Comparison of ENCODE assay signal across 17 mouse cellular contexts in genomic region chr1:172355336-172355735, GRCm38 (mm10). TPM values are rescaled to one million over a fixed set of nuclear protein-coding genes. Genes with fewer than 3 reads are reported as not detected.
DNase-seq lines count a peak whose midpoint lies in the region; ATAC-seq and TF ChIP-seq lines count a peak whose summit lies in the region.
"Had no signal": no experiment of that assay in that cellular context is flagged by ENCODE, and none has a peak within 500 bp of the region (broad histone marks: within the 10 kb centered on the region; RNA-seq: fewer than 3 reads in every experiment).

No protein-coding gene starts in this region.

- H3K27me3 ChIP-seq in kidney, postnatal 0 days (ENCODE audit: insufficient read depth, low read length), result no peaks in the 10 kb centered on the region
- H3K27me3 ChIP-seq in forebrain, embryonic 16.5 days (replicated peaks; ENCODE audit: control insufficient read depth, insufficient read depth, low read length), result no peaks in the 10 kb centered on the region
- peaks cover 97% of the 10 kb centered on the region for H3K27me3 ChIP-seq in midbrain, embryonic 10.5 days (ENCODE audit: low read depth, poor library complexity, severe bottlenecking)
- H3K27me3 ChIP-seq in neural tube, embryonic 15.5 days (replicated peaks), result no peaks in the 10 kb centered on the region

- H3K4me2 ChIP-seq in kidney, postnatal 0 days (ENCODE audit: low read length), result no peak overlapping the region
- no peak overlapping the region for H3K4me2 ChIP-seq in forebrain, embryonic 16.5 days (ENCODE audit: low read length)
- no peak overlapping the region for H3K4me2 ChIP-seq in neural tube, embryonic 15.5 days
- H3K4me2 ChIP-seq: lung, embryonic 15.5 days had no signal

- H3K36me3 ChIP-seq in kidney, postnatal 0 days (ENCODE audit: insufficient read depth, low read length), result no peaks in the 10 kb centered on the region
- no peaks in the 10 kb centered on the region for H3K36me3 ChIP-seq in forebrain, embryonic 16.5 days (ENCODE audit: control insufficient read depth, insufficient read depth)
- H3K36me3 ChIP-seq in midbrain, embryonic 10.5 days, result no peaks in the 10 kb centered on the region
- H3K36me3 ChIP-seq in neural tube, embryonic 15.5 days, result no peaks in the 10 kb centered on the region
- H3K36me3 ChIP-seq: heart, embryonic 10.5 days; lung, embryonic 15.5 days had no signal

- H3K4me1 ChIP-seq in kidney, postnatal 0 days (replicated peaks; ENCODE audit: insufficient read depth, low read length), result no peaks in the 10 kb centered on the region
- peaks cover 15% of the 10 kb centered on the region for H3K4me1 ChIP-seq in forebrain, embryonic 16.5 days (replicated peaks; ENCODE audit: control insufficient read depth, insufficient read depth, low read length)
- H3K4me1 ChIP-seq in midbrain, embryonic 10.5 days, result peaks cover 86% of the 10 kb centered on the region
- H3K4me1 ChIP-seq in neural tube, embryonic 15.5 days, result peaks cover 33% of the 10 kb centered on the region

- no peak for DNase-seq in kidney, postnatal 0 days (ENCODE audit: low spot score)
- no peak for DNase-seq in kidney, postnatal 25 days
- no peak for DNase-seq in midbrain, embryonic 10.5 days (ENCODE audit: low spot score)
- no peak for DNase-seq in adrenal gland, adult 2 months
- DNase-seq: adrenal gland, postnatal 10 days; cerebellum, postnatal 10 days; kidney, postnatal 14 days; liver had no signal

- H3K27ac ChIP-seq in kidney, postnatal 0 days, result peak overlapping the region; percentile 54; the same call in 1 of the 2 replicates
- H3K27ac ChIP-seq in forebrain, embryonic 16.5 days (ENCODE audit: low read length), result peak overlapping the region; percentile 22; the same call in 1 of the 2 replicates
- H3K27ac ChIP-seq in midbrain, embryonic 10.5 days (replicated peaks), result peak overlapping the region; percentile 98
- 0 out of 2 replicates have a peak overlapping the region, but pooled peaks have one; percentile 28 for H3K27ac ChIP-seq in neural tube, embryonic 15.5 days (replicated peaks)
- H3K27ac ChIP-seq: heart, embryonic 10.5 days; lung, embryonic 15.5 days had no signal

- no peaks in the 10 kb centered on the region for H3K9me3 ChIP-seq in kidney, postnatal 0 days (replicated peaks; ENCODE audit: low read length)
- no peaks in the 10 kb centered on the region for H3K9me3 ChIP-seq in forebrain, embryonic 16.5 days (ENCODE audit: control insufficient read depth, low read length)
- no peaks in the 10 kb centered on the region for H3K9me3 ChIP-seq in midbrain, embryonic 10.5 days (replicated peaks)
- H3K9me3 ChIP-seq in neural tube, embryonic 15.5 days (replicated peaks), result no peaks in the 10 kb centered on the region
- H3K9me3 ChIP-seq: heart, embryonic 10.5 days; lung, embryonic 15.5 days had no signal

- ATAC-seq in kidney, postnatal 0 days (replicated peaks; ENCODE audit: low FRiP score, low read depth), result no peak
- peak; percentile 30; the same call in 1 of the 2 replicates for ATAC-seq in forebrain, embryonic 16.5 days
- ATAC-seq in neural tube, embryonic 15.5 days (ENCODE audit: low FRiP score), result no peak
- no peak for ATAC-seq in activated CD4-positive, CD25-positive, alpha-beta regulatory T cell, adult 4 months
- ATAC-seq in inflammation-experienced regulatory T-cells, adult 6 months, result no peak

- WGBS in kidney, postnatal 0 days, result 48% methylated on average over 3 of the region's 3 CpGs
- 16% methylated on average over 3 of the region's 3 CpGs for WGBS in forebrain, embryonic 16.5 days
- WGBS in midbrain, embryonic 10.5 days, result 16% methylated on average over 3 of the region's 3 CpGs
- 43% methylated on average over 3 of the region's 3 CpGs for WGBS in neural tube, embryonic 15.5 days

- H3K9ac ChIP-seq in kidney, postnatal 0 days (ENCODE audit: low read depth, low read length), result no peak overlapping the region
- H3K9ac ChIP-seq in forebrain, embryonic 16.5 days (replicated peaks; ENCODE audit: low read depth, low read length), result no peak overlapping the region
- H3K9ac ChIP-seq in neural tube, embryonic 15.5 days (replicated peaks), result no peak overlapping the region
- H3K9ac ChIP-seq: lung, embryonic 15.5 days had no signal

- no peak overlapping the region for H3K4me3 ChIP-seq in kidney, postnatal 0 days (replicated peaks; ENCODE audit: low read depth, low read length)
- no peak overlapping the region for H3K4me3 ChIP-seq in forebrain, embryonic 16.5 days (replicated peaks; ENCODE audit: low read length)
- H3K4me3 ChIP-seq in midbrain, embryonic 10.5 days, result no peak overlapping the region
- H3K4me3 ChIP-seq in neural tube, embryonic 15.5 days (replicated peaks), result no peak overlapping the region
- H3K4me3 ChIP-seq: heart, embryonic 10.5 days; lung, embryonic 15.5 days had no signal

- no peak for TF ChIP-seq CTCF in kidney, postnatal 0 days (IDR thresholded peaks at IDR 0.05; ENCODE audit: low read depth)

RNA-seq across cellular contexts. Expression of gene Kcnj10, which starts 14.3 kb away (rescaled TPM):
- polyA plus RNA-seq in kidney, postnatal 0 days (2015; fragmentation: Nextera tagmentation; extraction: Ambion mirVana), result 3.3 and 4.2 TPM in 2 replicates
- 2.1 and 2.2 TPM in 2 replicates for polyA plus RNA-seq in forebrain, embryonic 16.5 days (2015; fragmentation: Nextera tagmentation; extraction: Ambion mirVana)
- polyA plus RNA-seq in midbrain, embryonic 10.5 days (2016; fragmentation: Nextera tagmentation; extraction: Ambion mirVana), result 0.46 and 0.75 TPM in 2 replicates
- 2.3 and 2.5 TPM in 2 replicates for polyA plus RNA-seq in neural tube, embryonic 15.5 days (2015; fragmentation: Nextera tagmentation; extraction: Ambion mirVana)
- total RNA-seq in adrenal gland, adult 2 months (2021), result 1 to 10 TPM; 1.0 to 1.1 TPM
- 0.99 and 1.1 TPM in 2 replicates for polyA plus RNA-seq in adrenal gland, adult 2 months (2012; rRNA removed)
- under 1 TPM in 1 of 2 experiments, not detected in 1; 0.15 TPM for polyA plus RNA-seq in activated CD4-positive, CD25-positive, alpha-beta regulatory T cell, adult 4 months (2017; shearing (Covaris generic))
- under 1 TPM in 1 of 3 experiments, not detected in 2; 0.12 TPM for polyA plus RNA-seq in inflammation-experienced regulatory T-cells, adult 6 months (2017; shearing (Covaris generic))
- polyA plus RNA-seq: C2C12 had no signal

RNA-seq across cellular contexts. Expression of gene Pigm, which starts 21.0 kb away (rescaled TPM):
- polyA plus RNA-seq in kidney, postnatal 0 days (2015; fragmentation: Nextera tagmentation; extraction: Ambion mirVana), result 5.8 and 6.1 TPM in 2 replicates
- 4.5 and 4.7 TPM in 2 replicates for polyA plus RNA-seq in forebrain, embryonic 16.5 days (2015; fragmentation: Nextera tagmentation; extraction: Ambion mirVana)
- polyA plus RNA-seq in midbrain, embryonic 10.5 days (2016; fragmentation: Nextera tagmentation; extraction: Ambion mirVana), result 9.3 and 9.9 TPM in 2 replicates
- 3.7 and 3.8 TPM in 2 replicates for polyA plus RNA-seq in neural tube, embryonic 15.5 days (2015; fragmentation: Nextera tagmentation; extraction: Ambion mirVana)
- 10 to 100 TPM in 1 of 2 experiments, 1 to 10 TPM in 1; 9.2 to 11.2 TPM for total RNA-seq in adrenal gland, adult 2 months (2021)
- 10.4 and 11.0 TPM in 2 replicates for polyA plus RNA-seq in adrenal gland, adult 2 months (2012; rRNA removed)
- polyA plus RNA-seq in activated CD4-positive, CD25-positive, alpha-beta regulatory T cell, adult 4 months (2017; shearing (Covaris generic)), result 1 to 10 TPM; 5.6 to 7.3 TPM
- 1 to 10 TPM; 4.9 to 6.3 (median 5.7) TPM for polyA plus RNA-seq in inflammation-experienced regulatory T-cells, adult 6 months (2017; shearing (Covaris generic))

RNA-seq across cellular contexts. Expression of gene Kcnj9, which starts 26.2 kb away (rescaled TPM):
- polyA plus RNA-seq in kidney, postnatal 0 days (2015; fragmentation: Nextera tagmentation; extraction: Ambion mirVana), result 0.03 and 0.06 TPM in 2 replicates
- 2.6 and 4.2 TPM in 2 replicates for polyA plus RNA-seq in forebrain, embryonic 16.5 days (2015; fragmentation: Nextera tagmentation; extraction: Ambion mirVana)
- polyA plus RNA-seq in midbrain, embryonic 10.5 days (2016; fragmentation: Nextera tagmentation; extraction: Ambion mirVana), result 0.23 and 0.61 TPM in 2 replicates
- polyA plus RNA-seq in neural tube, embryonic 15.5 days (2015; fragmentation: Nextera tagmentation; extraction: Ambion mirVana), result 2.5 and 3.2 TPM in 2 replicates
- under 1 TPM; 0.09 to 0.17 TPM for total RNA-seq in adrenal gland, adult 2 months (2021)
- polyA plus RNA-seq in adrenal gland, adult 2 months (2012; rRNA removed), result 0.67 and 0.85 TPM in 2 replicates
- polyA plus RNA-seq in activated CD4-positive, CD25-positive, alpha-beta regulatory T cell, adult 4 months (2017; shearing (Covaris generic)), result under 1 TPM in 1 of 2 experiments, not detected in 1; 0.08 TPM
- polyA plus RNA-seq in inflammation-experienced regulatory T-cells, adult 6 months (2017; shearing (Covaris generic)), result not detected
- total RNA-seq: gastrocnemius, adult 8-10 months; megakaryocyte progenitor cell, adult 5-6 weeks had no signal
- polyA plus RNA-seq: heart, embryonic 10.5 days had no signal

RNA-seq across cellular contexts. Expression of gene Atp1a2, which starts 57.5 kb away (rescaled TPM):
- 1.6 and 2.0 TPM in 2 replicates for polyA plus RNA-seq in kidney, postnatal 0 days (2015; fragmentation: Nextera tagmentation; extraction: Ambion mirVana)
- polyA plus RNA-seq in forebrain, embryonic 16.5 days (2015; fragmentation: Nextera tagmentation; extraction: Ambion mirVana), result 42.4 and 47.1 TPM in 2 replicates
- 3.0 and 4.3 TPM in 2 replicates for polyA plus RNA-seq in midbrain, embryonic 10.5 days (2016; fragmentation: Nextera tagmentation; extraction: Ambion mirVana)
- 57.9 and 63.1 TPM in 2 replicates for polyA plus RNA-seq in neural tube, embryonic 15.5 days (2015; fragmentation: Nextera tagmentation; extraction: Ambion mirVana)
- total RNA-seq in adrenal gland, adult 2 months (2021), result 100 to 1,000 TPM; 126 to 247 TPM
- 57.3 and 85.0 TPM in 2 replicates for polyA plus RNA-seq in adrenal gland, adult 2 months (2012; rRNA removed)
- polyA plus RNA-seq in activated CD4-positive, CD25-positive, alpha-beta regulatory T cell, adult 4 months (2017; shearing (Covaris generic)), result under 1 TPM; 0.08 to 0.12 TPM
- polyA plus RNA-seq in inflammation-experienced regulatory T-cells, adult 6 months (2017; shearing (Covaris generic)), result under 1 TPM in 2 of 3 experiments, not detected in 1; 0.12 to 0.52 TPM
- total RNA-seq: megakaryocyte progenitor cell, adult 5-6 weeks had no signal

Comparison
In these comparisons a context has a peak if more than half of its experiments do, and no peak if none do; other contexts are left out.
1. H3K27ac ChIP-seq: peak in every context shown above with its lines; median percentile 98 in midbrain, embryonic 10.5 days; 54 in kidney, postnatal 0 days; 28 in neural tube, embryonic 15.5 days; 22 in forebrain, embryonic 16.5 days.